ENCODE assay signal across 9 mouse cellular contexts in genomic region chr2:45097969-45098368, GRCm38 (mm10). TPM values are rescaled to one million over a fixed set of nuclear protein-coding genes. Genes with fewer than 3 reads are reported as not detected.
DNase-seq lines count a peak whose midpoint lies in the region; ATAC-seq and TF ChIP-seq lines count a peak whose summit lies in the region.
"Had no signal": no experiment of that assay in that cellular context is flagged by ENCODE, and none has a peak within 500 bp of the region (broad histone marks: within the 10 kb centered on the region; RNA-seq: fewer than 3 reads in every experiment).

No protein-coding gene starts in this region.

- no peaks in the 10 kb centered on the region for H3K9me3 ChIP-seq in lung, embryonic 15.5 days
- no peaks in the 10 kb centered on the region for H3K9me3 ChIP-seq in forebrain, embryonic 13.5 days (replicated peaks)
- H3K9me3 ChIP-seq in kidney, embryonic 14.5 days (ENCODE audit: control insufficient read depth, low read length): no peaks in the 10 kb centered on the region
- H3K9me3 ChIP-seq: limb, embryonic 12.5 days had no signal

- no peak for DNase-seq in lung, postnatal 25 days (ENCODE audit: low spot score)
- no peak for DNase-seq in urinary bladder, postnatal 25 days (ENCODE audit: low spot score)

- H3K36me3 ChIP-seq in lung, embryonic 15.5 days: peaks cover 7% of the 10 kb centered on the region; the same call in 1 of the 2 replicates
- H3K36me3 ChIP-seq in forebrain, embryonic 13.5 days (ENCODE audit: poor library complexity, severe bottlenecking): peaks cover 19% of the 10 kb centered on the region
- H3K36me3 ChIP-seq in kidney, embryonic 14.5 days (ENCODE audit: control insufficient read depth, insufficient read depth, low read length): peaks cover 6% of the 10 kb centered on the region
- H3K36me3 ChIP-seq: limb, embryonic 12.5 days had no signal

- peaks cover 59% of the 10 kb centered on the region for H3K4me1 ChIP-seq in lung, embryonic 15.5 days
- peaks cover 94% of the 10 kb centered on the region for H3K4me1 ChIP-seq in forebrain, embryonic 13.5 days
- H3K4me1 ChIP-seq in kidney, embryonic 14.5 days (ENCODE audit: control insufficient read depth, insufficient read depth, low read length): peaks cover 18% of the 10 kb centered on the region; the same call in 1 of the 2 replicates
- peaks cover 12% of the 10 kb centered on the region for H3K4me1 ChIP-seq in olfactory bulb, adult 2 months (ENCODE audit: control insufficient read depth, insufficient read depth, low read length)

- H3K4me3 ChIP-seq in lung, embryonic 15.5 days: no peak overlapping the region
- no peak overlapping the region for H3K4me3 ChIP-seq in forebrain, embryonic 13.5 days
- H3K4me3 ChIP-seq in kidney, embryonic 14.5 days (ENCODE audit: low read length): no peak overlapping the region
- peak overlapping the region; percentile 19; the same call in 1 of the 2 replicates for H3K4me3 ChIP-seq in olfactory bulb, adult 2 months (ENCODE audit: insufficient read depth, low read depth, low read length)
- H3K4me3 ChIP-seq: limb, embryonic 12.5 days had no signal

- no peak overlapping the region for H3K9ac ChIP-seq in lung, embryonic 15.5 days
- H3K9ac ChIP-seq in forebrain, embryonic 13.5 days: no peak overlapping the region
- H3K9ac ChIP-seq in kidney, embryonic 14.5 days (ENCODE audit: low read depth, low read length): no peak overlapping the region
- H3K9ac ChIP-seq: limb, embryonic 12.5 days had no signal

- TF ChIP-seq POLR2A in olfactory bulb, adult 2 months (IDR thresholded peaks at IDR 0.05; ENCODE audit: insufficient read depth, low read depth, low read length): no peak

- TF ChIP-seq CTCF in olfactory bulb, adult 2 months (IDR thresholded peaks at IDR 0.05; ENCODE audit: insufficient read depth, low read depth, low read length): no peak

- H3K27ac ChIP-seq in lung, embryonic 15.5 days: peak overlapping the region; percentile 49; the same call in 1 of the 2 replicates
- no peak overlapping the region for H3K27ac ChIP-seq in forebrain, embryonic 13.5 days
- H3K27ac ChIP-seq in kidney, embryonic 14.5 days (ENCODE audit: low read depth, low read length): no peak overlapping the region
- H3K27ac ChIP-seq in olfactory bulb, adult 2 months (ENCODE audit: insufficient read depth, low read depth, low read length): peak overlapping the region; percentile 91
- H3K27ac ChIP-seq: limb, embryonic 12.5 days had no signal

- no peak for ATAC-seq in lung, embryonic 15.5 days (ENCODE audit: borderline replicate concordance, extremely low read depth, low FRiP score, low TSS enrichment)
- ATAC-seq in forebrain, embryonic 13.5 days: no peak
- peak; percentile 90 for ATAC-seq in kidney, embryonic 14.5 days (ENCODE audit: low FRiP score, low TSS enrichment)
- ATAC-seq in monocyte, adult 5-6 weeks (replicated peaks; ENCODE audit: insufficient number of reproducible peaks, low FRiP score, low TSS enrichment, poor library complexity, severe bottlenecking): no peak
- ATAC-seq in CD4-positive, CD25-positive, alpha-beta regulatory T cell, adult 4 months: no peak

- WGBS in lung, embryonic 15.5 days: 7% methylated on average over 5 of the region's 5 CpGs
- 7% methylated on average over 5 of the region's 5 CpGs for WGBS in forebrain, embryonic 13.5 days
- WGBS in kidney, embryonic 14.5 days: 4% methylated on average over 5 of the region's 5 CpGs
- whole genome bisulfite sequencing in olfactory bulb, adult 2 months: 10% methylated on average over 5 of the region's 5 CpGs

- H3K27me3 ChIP-seq in lung, embryonic 15.5 days: no peaks in the 10 kb centered on the region
- no peaks in the 10 kb centered on the region for H3K27me3 ChIP-seq in forebrain, embryonic 13.5 days
- H3K27me3 ChIP-seq in kidney, embryonic 14.5 days (ENCODE audit: control insufficient read depth, insufficient read depth, low read length): no peaks in the 10 kb centered on the region

- H3K4me2 ChIP-seq in lung, embryonic 15.5 days: peak overlapping the region; percentile 31
- peak overlapping the region; percentile 45 for H3K4me2 ChIP-seq in forebrain, embryonic 13.5 days
- H3K4me2 ChIP-seq in kidney, embryonic 14.5 days (replicated peaks; ENCODE audit: low read depth, low read length): 0 out of 2 replicates have a peak overlapping the region, but pooled peaks have one; percentile 0
- H3K4me2 ChIP-seq: limb, embryonic 12.5 days had no signal

RNA-seq across cellular contexts. Expression of gene Zeb2, which starts 19.2 kb away (rescaled TPM):
- polyA plus RNA-seq in lung, embryonic 15.5 days (2015; fragmentation: Nextera tagmentation; extraction: Ambion mirVana): 79.9 and 94.7 TPM in 2 replicates
- polyA plus RNA-seq in forebrain, embryonic 13.5 days (2015; fragmentation: Nextera tagmentation; extraction: Ambion mirVana): 74.7 and 85.4 TPM in 2 replicates
- 41.2 and 52.2 TPM in 2 replicates for polyA plus RNA-seq in kidney, embryonic 14.5 days (2014; fragmentation: Nextera tagmentation; extraction: Ambion mirVana)
- polyA plus RNA-seq in olfactory bulb, adult 2 months (2012; ENCODE audit: insufficient read depth, insufficient read length, low replicate concordance, missing spikeins): 125 and 1,127 TPM in 2 replicates
- total RNA-seq in monocyte, adult 5-6 weeks (2017): 284 to 428 TPM (median 338 TPM) in 3 replicates
- 1 to 10 TPM in 1 of 2 experiments, under 1 TPM in 1; 0.71 to 2.3 TPM for polyA plus RNA-seq in CD4-positive, CD25-positive, alpha-beta regulatory T cell, adult 4 months (2017; shearing (Covaris generic))

Comparison
In these comparisons a context has a peak if more than half of its experiments do, and no peak if none do; other contexts are left out.
1. H3K27ac ChIP-seq: peak in lung, embryonic 15.5 days (single experiment) and olfactory bulb, adult 2 months (single experiment); none in forebrain, embryonic 13.5 days (single experiment) and kidney, embryonic 14.5 days (single experiment).
2. RNA of gene Zeb2, which starts 19.2 kb away (polyA plus RNA-seq): 125 to 1,127 TPM in olfactory bulb, adult 2 months, 79.9 to 94.7 TPM in lung, embryonic 15.5 days, 74.7 to 85.4 TPM in forebrain, embryonic 13.5 days and 41.2 to 52.2 TPM in kidney, embryonic 14.5 days; 0.71 to 2.3 TPM in CD4-positive, CD25-positive, alpha-beta regulatory T cell, adult 4 months; every median in the first group is over 10 times any median in the second.
3. Peak in every context shown above with its lines, with median percentiles within 50 percentile points of each other: H3K4me2 ChIP-seq.